Mouse (Mus musculus) retina, embryonic 14.5 days (tissue): ENCODE measurements at regions not wholly inside any gene's neighbourhood (a gene's known extent, or its start where the extent isn't known, plus 50 kb on each side); places are given as distances from the start of the nearest gene placed in this dataset.

ENCODE experiments used
- DNase-seq: peaks from one replicate; pipeline ENCODE4 v3.0.0-alpha.2; 2015; ENCODE audit warnings: low spot score

GRCm38 (mm10) chr3:128787686-128788085 lies 412.0 kb upstream of the Pitx2 start:
- DNase-seq = no peak

- DNase-seq = no peak
These were observed 403.7 kb upstream of the Pitx2 start for GRCm38 (mm10) chr3:128795931-128796330.

GRCm38 (mm10) chr3:128797829-128798228 lies 401.8 kb upstream of the Pitx2 start:
- peak; percentile 2 for DNase-seq

- peak; percentile 43 for DNase-seq
These were observed 370.1 kb upstream of the Pitx2 start for GRCm38 (mm10) chr3:128829371-128830160.

- peak; percentile 12 for DNase-seq
These were observed 349.2 kb upstream of the Pitx2 start for GRCm38 (mm10) chr3:128850327-128850977.

- DNase-seq = peak; percentile 45
These were observed 343.2 kb upstream of the Pitx2 start for GRCm38 (mm10) chr3:128856515-128856914.

GRCm38 (mm10) chr3:128881685-128882444 lies 317.8 kb upstream of the Pitx2 start:
- no peak for DNase-seq

GRCm38 (mm10) chr3:128883636-128884195 lies 316.0 kb upstream of the Pitx2 start:
- no peak for DNase-seq

GRCm38 (mm10) chr3:128886678-128887077 lies 313.0 kb upstream of the Pitx2 start:
- no peak for DNase-seq

GRCm38 (mm10) chr3:128891078-128891477 lies 308.6 kb upstream of the Pitx2 start:
- no peak for DNase-seq

GRCm38 (mm10) chr3:128896628-128897027 lies 303.1 kb upstream of the Pitx2 start:
- no peak for DNase-seq

- DNase-seq = no peak
These were observed 288.6 kb upstream of the Pitx2 start for GRCm38 (mm10) chr3:128911122-128911521.

GRCm38 (mm10) chr3:128921428-128921827 lies 278.2 kb upstream of the Pitx2 start:
- no peak for DNase-seq

- no peak for DNase-seq
These were observed 277.5 kb upstream of the Pitx2 start for GRCm38 (mm10) chr3:128922150-128922549.

- DNase-seq = no peak
These were observed 261.1 kb upstream of the Pitx2 start for GRCm38 (mm10) chr3:128938536-128938935.

GRCm38 (mm10) chr3:128941156-128941555 lies 258.5 kb upstream of the Pitx2 start:
- DNase-seq = no peak

GRCm38 (mm10) chr3:128944631-128945030 lies 255.0 kb upstream of the Pitx2 start:
- DNase-seq = no peak

- no peak for DNase-seq
These were observed 244.8 kb upstream of the Pitx2 start for GRCm38 (mm10) chr3:128954886-128955285.

GRCm38 (mm10) chr3:128976752-128977151 lies 222.9 kb upstream of the Pitx2 start:
- no peak for DNase-seq

- no peak for DNase-seq
These were observed 209.3 kb upstream of the Pitx2 start for GRCm38 (mm10) chr3:128990183-128990912.

GRCm38 (mm10) chr3:129002866-129003265 lies 196.8 kb upstream of the Pitx2 start:
- DNase-seq = no peak

GRCm38 (mm10) chr3:129004085-129004484 lies 195.6 kb upstream of the Pitx2 start:
- no peak for DNase-seq
